Mouse (Mus musculus) neutrophil, adult 5-6 weeks (primary cell): ENCODE results near the gene Apoc1. TPM values are rescaled to one million over a fixed set of nuclear protein-coding genes. Genes with fewer than 3 reads are reported as not detected.

Experiments used
- ATAC-seq: fragments of 151-379, 151-347 bp; 2 replicates; pipeline ENCODE4 v1.8.0; 2017; ENCODE audit warnings: mild to moderate bottlenecking, moderate TSS enrichment; ENCODE audit not compliant: insufficient number of reproducible peaks, poor library complexity, low FRiP score, severe bottlenecking; ENCODE audit errors: extremely low read depth
- total RNA-seq: library from RNA; stranded (forward); fragments of 200-1000 nt; gene quantifications from 2 replicates; pipeline ENCODE4 v1.2.3, GENCODE M21; 2017

The Apoc1 gene
- 2.7 and 12.5 TPM in 2 replicates for total RNA-seq

DNA sequence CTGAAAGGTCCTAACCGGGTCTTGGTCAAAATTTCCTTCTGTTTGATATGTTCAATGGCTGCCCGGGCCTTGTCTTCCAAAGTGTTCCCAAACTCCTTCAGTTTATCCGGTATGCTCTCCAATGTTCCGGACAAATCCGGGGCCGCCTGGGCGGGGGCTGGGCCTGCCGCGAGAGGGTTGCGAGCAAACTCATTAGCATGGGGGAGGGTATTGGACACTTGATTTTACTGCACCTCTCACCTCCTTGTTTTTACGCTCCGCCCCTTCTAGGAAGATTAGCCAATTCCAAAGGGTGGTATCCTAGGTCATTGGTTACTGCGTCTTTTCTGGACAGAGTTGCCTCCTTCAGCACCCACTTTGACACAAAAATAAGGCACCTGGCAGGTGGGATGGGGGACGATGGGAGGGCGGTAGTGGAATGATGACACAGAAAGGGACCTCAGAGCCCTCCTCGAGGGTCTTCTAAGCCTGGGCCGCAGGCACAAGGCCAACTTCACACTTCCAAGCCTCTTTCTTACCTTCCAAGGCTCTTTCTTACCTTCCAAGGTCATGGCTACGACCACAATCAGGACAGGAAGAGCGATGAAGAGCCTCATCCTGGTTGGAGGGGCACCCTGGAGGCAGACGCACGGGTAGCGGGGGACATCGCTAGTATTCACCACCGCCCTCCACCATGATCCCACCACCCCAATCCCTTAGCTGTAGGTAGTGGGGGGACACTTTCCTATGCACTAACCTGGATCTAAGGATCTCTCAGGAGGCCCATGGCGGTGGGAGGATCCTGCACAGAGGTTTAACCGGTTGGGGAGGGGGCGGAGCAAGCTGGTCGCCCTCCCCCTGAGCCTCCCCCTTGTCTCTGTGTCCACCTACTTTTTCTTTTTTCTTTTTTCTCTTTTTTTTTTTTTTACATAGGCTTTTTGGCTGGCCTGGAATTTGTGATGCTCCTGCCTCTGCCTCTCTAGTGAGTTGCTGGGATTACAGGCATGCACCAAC lies at the start of gene Apoc1:
Gene Apoc1, minus strand, starts transcription at position 788 of the 993 bp plus-strand sequence.
- ATAC-seq, result no peak

- ATAC-seq, result no peak
These were observed 49.0 kb upstream of the Apoc1 start for GRCm38 (mm10) chr7:19741329-19742031.

DNA sequence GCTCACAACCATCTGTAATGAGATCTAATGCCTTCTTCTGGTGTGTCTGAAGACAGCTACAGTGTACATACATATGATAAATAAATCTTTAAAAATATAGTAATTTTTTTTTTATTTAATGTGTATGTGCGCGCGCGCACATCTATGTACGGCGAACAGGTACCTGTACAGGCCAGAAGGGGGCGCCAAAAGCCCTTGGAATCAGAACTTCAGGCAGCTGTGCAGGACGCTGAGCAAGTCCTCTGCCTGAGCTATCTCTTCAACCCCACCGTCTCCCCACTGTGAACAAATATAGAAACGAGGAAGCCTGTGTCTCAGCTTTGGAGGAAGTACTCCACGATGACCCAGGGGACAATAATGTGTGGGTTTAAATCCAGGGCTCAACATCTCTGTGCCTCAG lies 47.8 kb upstream of the Apoc1 start:
- ATAC-seq, result no peak

DNA sequence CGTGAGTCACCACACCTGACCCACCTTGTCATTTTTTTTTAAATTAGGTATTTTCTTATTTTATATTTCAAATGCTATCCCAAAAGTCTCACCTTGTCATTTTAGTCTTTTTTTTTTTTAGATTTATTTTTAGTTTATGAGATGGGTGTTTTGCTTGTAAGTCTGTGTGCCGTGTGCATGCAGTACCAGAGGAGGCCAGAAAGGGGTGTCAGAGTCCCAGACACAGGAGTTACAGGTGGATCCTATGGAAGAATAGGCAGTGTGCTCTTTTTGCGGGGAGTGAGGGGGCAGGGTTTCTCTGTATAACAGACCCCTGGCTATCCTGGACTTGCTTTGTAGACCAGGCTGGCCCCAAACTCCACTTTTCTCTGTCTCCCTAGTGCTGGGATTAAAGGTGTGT lies 46.3 kb upstream of the Apoc1 start:
- ATAC-seq, result no peak

- no peak for ATAC-seq
These were observed 44.1 kb upstream of the Apoc1 start for GRCm38 (mm10) chr7:19736389-19737057.

DNA sequence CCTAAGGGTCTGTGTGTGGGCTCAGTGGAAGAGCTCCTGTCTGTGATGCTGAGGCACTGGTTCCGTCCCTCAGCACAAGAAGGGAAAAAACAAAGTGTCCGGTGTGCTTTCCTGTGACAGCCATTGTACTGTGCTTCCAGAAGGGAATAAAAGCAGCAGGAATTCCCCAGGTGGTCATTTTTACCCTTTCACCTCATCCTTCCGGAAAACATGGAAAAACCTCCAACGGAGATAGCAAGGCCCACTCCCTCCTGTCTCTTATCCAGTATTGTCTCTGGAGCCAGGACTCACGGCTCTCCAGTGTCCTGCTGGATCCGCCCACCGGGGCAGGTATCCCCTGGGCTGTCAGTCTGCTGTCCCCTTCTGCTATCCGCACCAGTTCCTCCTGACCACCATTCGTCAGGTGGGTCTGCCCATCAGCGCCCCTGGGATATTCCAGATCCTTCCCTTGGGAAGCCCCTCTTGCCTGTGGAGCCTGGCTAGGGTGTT lies 41.8 kb upstream of the Apoc1 start:
- ATAC-seq, result no peak

DNA sequence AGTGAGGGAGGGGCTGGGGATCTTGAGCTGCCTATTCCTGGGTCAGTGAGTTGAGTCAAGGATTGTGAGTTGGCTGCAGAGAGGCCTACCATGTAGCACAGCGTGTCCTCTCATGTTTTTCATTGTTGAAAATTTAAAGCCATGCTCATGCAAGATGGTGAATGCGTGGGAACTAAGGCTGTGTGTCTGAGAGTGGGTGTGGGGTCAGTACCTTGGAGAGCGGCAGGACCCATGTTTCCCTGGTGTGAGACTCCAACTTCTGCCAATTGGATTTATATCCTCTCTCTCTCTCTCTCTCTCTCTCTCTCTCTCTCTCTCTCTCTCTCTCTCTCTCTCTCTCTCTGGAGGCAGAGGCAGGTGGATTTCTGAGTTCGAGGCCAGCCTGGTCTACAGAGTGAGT lies 34.1 kb upstream of the Apoc1 start:
- no peak for ATAC-seq

DNA sequence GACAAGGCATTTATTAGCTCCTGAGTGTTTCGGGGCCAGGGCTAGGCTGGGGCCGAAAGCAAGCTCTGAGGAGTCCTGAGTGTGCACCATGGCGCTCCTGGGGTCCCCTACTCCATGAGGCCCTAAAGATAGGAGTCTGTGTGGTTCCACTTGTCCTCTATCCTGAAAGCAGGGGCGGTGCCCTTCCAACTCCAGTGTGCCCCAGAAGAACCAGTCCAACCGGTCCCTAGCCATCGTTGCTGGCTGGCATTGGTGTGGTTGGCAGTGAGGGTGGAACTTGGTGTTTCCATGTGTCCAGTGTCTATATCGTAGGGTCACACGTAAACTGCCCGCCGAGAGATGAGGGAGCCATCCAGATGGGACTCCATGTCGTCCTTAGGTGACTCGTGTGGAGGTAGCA lies 31.7 kb upstream of the Apoc1 start:
- no peak for ATAC-seq

- no peak for ATAC-seq
These were observed 30.3 kb upstream of the Apoc1 start for GRCm38 (mm10) chr7:19722754-19723195.

GRCm38 (mm10) chr7:19719200-19719599 lies 26.7 kb upstream of the Apoc1 start:
- ATAC-seq, result no peak

- no peak for ATAC-seq
These were observed 26.0 kb upstream of the Apoc1 start for GRCm38 (mm10) chr7:19718297-19718952.

DNA sequence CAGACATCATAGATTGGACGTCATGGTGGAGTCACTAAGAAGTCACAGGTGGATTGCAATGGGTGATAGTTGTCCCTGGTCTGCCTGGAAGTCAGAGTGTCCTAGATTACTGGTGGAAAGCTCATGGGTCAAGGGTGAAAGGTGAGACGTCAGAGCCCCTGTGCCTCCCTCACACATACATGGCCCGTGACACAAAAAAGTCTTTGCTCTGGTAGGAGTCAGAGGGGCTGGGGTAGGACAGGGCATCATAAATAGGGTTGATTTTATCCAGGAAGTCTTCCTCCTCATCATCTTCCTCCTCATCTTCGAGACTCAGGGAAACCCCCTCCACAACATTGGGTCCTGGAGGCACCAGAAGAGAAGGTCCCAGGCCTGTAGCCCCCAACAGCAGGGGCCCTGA lies 24.9 kb upstream of the Apoc1 start:
- no peak for ATAC-seq

DNA sequence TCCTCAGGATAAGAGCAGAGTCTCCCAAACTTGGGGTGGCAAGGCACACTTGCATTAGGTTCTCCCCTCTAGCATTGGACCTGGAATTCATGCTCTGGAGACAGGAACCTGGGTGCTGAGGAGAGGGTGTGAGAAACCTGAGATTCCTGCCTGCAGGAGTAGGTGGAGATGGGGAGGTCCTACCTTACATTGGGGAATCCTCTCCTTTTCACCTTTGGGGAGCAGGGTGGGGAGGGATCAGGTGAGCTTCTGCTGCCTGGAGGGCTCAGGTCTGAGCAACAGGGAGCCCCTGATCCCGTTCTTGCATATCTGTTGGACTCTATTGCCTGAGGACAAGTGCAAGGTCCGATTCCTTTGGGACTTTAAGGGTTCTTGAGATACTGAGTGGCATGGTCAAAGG lies 24.4 kb upstream of the Apoc1 start:
- ATAC-seq, result no peak

DNA sequence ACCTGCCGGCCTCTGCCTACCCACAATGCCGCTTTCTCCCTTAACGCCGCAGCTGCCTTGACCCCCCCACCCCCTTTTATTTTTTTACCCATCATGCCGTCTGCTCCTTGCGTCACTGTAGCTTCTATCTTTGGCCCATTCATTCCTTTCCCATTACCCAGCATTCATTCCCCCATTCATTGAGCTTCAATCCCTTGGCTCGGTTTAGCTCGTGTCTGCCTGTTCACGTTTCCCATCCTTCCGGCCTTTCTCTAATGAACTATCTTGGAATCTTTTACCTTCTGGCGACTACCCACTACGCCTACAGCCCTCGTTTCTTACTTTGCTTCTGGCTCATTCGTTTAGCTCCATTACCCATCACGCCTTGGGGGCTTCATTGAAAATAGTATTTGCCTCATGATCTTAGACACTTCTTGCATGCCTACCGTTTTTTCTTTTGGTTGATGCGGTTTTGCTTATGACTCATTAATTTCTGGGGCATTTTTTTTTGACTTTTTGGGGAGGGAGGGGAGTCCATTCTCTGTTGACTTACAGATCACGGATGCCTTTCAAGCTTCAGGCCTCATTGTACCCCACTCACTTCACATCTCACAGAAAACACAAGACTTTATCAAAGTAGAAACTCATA lies 23.7 kb upstream of the Apoc1 start:
- no peak for ATAC-seq

- peak; percentile 89 for ATAC-seq
These were observed 23.0 kb upstream of the Apoc1 start, which contains the start of gene Tomm40 for GRCm38 (mm10) chr7:19715239-19716054. Tomm40 (minus strand) TSS chr7:19715438.

DNA sequence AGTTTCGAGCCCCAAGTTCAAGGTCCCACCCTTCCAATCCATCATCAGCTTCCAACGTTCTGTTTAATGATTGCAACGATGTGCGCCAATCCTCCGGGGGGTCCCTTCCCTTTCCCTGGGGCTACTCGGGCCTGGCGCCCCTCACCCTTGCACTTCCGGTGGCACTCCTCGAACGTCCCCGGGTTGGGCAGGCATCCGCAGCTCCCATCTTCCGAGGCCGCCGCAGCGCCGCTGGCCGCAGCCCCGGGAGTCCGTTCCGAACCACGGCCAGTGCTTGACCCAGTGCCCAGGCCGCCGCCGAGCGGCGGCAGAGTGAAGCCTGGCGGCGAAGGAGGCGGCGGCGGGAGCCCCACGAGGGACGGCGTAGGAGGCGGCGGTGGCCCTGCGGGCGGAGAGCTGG lies 22.4 kb upstream of the Apoc1 start:
- ATAC-seq, result no peak

GRCm38 (mm10) chr7:19713598-19713997 lies 21.1 kb upstream of the Apoc1 start:
- no peak for ATAC-seq

DNA sequence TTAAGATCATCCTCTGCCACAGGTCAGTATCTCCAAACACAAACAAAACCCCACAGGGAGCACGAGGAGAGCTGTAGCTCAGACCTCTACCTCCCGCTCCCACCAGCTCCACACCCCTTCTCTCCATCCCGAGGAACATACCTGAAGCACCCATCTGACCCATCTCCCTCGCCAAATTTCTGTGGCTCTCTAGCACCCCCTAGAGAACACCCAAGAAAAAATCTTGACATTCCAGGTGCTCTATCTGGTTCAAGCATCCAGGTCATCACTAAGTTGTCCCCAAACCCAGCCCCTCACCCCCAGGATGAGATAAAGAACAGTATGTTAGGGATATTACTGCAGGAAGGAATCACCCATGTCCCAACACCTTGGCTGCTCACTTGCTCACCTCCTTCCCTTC lies 20.7 kb upstream of the Apoc1 start:
- ATAC-seq, result no peak
